Mouse (Mus musculus) Patski (cell line): ENCODE measurements around the gene Kcnt1. TPM values are rescaled to one million over a fixed set of nuclear protein-coding genes. Genes with fewer than 3 reads are reported as not detected.

Experiments used
- ATAC-seq: fragments of 100-300 bp; one replicate; pipeline ENCODE4 v1.8.0; 2021
- CTCF ChIA-PET: fragments of 350-600 bp; sonication (Branson Sonifier 250); formaldehyde crosslinking; loops from one replicate; lab custom pipeline; 2022; ENCODE audit warnings: inconsistent platforms; lab: Charles Lee
- POLR2A ChIA-PET: fragments of 350-600 bp; sonication (Branson Sonifier 250); formaldehyde crosslinking; loops from one replicate; lab custom pipeline; 2022; ENCODE audit warnings: antibody characterized with exemption, inconsistent platforms; lab: Charles Lee
- DNase-seq: peaks from one replicate; pipeline ENCODE4 v3.0.0-alpha.2; 2011; ENCODE audit warnings: low read depth, low spot score
- H3K27me3 ChIP-seq: fragments of 371-371 bp; one replicate; pipeline ENCODE4 v1.5.1; 2021
- CTCF ChIP-seq: fragments of 100-300 bp; IDR thresholded peaks from one replicate; pipeline ENCODE4 v1.5.1; 2021
- in situ Hi-C: fragments of 300-500 bp; cut with MboI; formaldehyde crosslinking; loops from 3 replicates; pipeline ENCODE4 v1.11.1; 2018; ENCODE audit warnings: low pct_unique_long_range_greater_than_20kb, mixed read lengths
- polyA plus RNA-seq: library from polyadenylated mRNA; unstranded; gene quantifications from one replicate; pipeline ENCODE4 v1.2.3, GENCODE M21; 2021

The Kcnt1 gene
- polyA plus RNA-seq, 1 experiment from 2014 or later = 0.06 TPM

GRCm38 (mm10) chr2:25949291-25949690, 85.8 kb downstream of the Kcnt1 start:
- ATAC-seq = no peak
- CTCF ChIA-PET = interaction anchor here (0.9 kb wide), 1 partner anchor 20 kb away, joined by 3 read pairs; no protein-coding TSS in a partner anchor
- POLR2A ChIA-PET = no interaction called here
- TF ChIP-seq CTCF = no peak
- no peaks in the 10 kb centered on the region for H3K27me3 ChIP-seq
- no peak for DNase-seq
- in situ Hi-C loops = no loop called here

Other genes with a start within 250 kb of the Kcnt1 start
- 0.36 TPM for gene Ccdc183, start 246.1 kb upstream of the Kcnt1 start, polyA plus RNA-seq
- gene Tmem141, start 241.7 kb upstream of the Kcnt1 start, polyA plus RNA-seq = 17.5 TPM
- gene Fcna, start 235.7 kb upstream of the Kcnt1 start, polyA plus RNA-seq = not detected
- not detected for gene Lcn8, start 210.6 kb upstream of the Kcnt1 start, polyA plus RNA-seq
- not detected for gene Lcn5, start 205.8 kb upstream of the Kcnt1 start, polyA plus RNA-seq
- not detected for gene Lcn6, start 186.9 kb upstream of the Kcnt1 start, polyA plus RNA-seq
- gene Lcn10, start 181.0 kb upstream of the Kcnt1 start, polyA plus RNA-seq = not detected
- not detected for gene Obp2a, start 163.7 kb upstream of the Kcnt1 start, polyA plus RNA-seq
- gene Bmyc, start 157.0 kb upstream of the Kcnt1 start, polyA plus RNA-seq = 17.0 TPM
- not detected for gene Obp2b, start 126.7 kb upstream of the Kcnt1 start, polyA plus RNA-seq
- not detected for gene Lcn3, start 98.2 kb upstream of the Kcnt1 start, polyA plus RNA-seq
- gene Lcn11, start 86.7 kb upstream of the Kcnt1 start, polyA plus RNA-seq = not detected
- gene Gm13539, start 81.5 kb upstream of the Kcnt1 start, polyA plus RNA-seq = not detected
- gene Glt6d1, start 47.9 kb upstream of the Kcnt1 start, polyA plus RNA-seq = not detected
- gene Lcn9, start 40.6 kb upstream of the Kcnt1 start, polyA plus RNA-seq = not detected
- gene Sohlh1, start 16.5 kb upstream of the Kcnt1 start, polyA plus RNA-seq = not detected
- gene Camsap1, start 119.5 kb downstream of the Kcnt1 start, polyA plus RNA-seq = 38.9 TPM
- gene Ubac1, start 158.0 kb downstream of the Kcnt1 start, polyA plus RNA-seq = 66.1 TPM